Mouse (Mus musculus) small intestine, adult 10 weeks (tissue): Measurements from ENCODE around the gene Gars. TPM values are rescaled to one million over a fixed set of nuclear protein-coding genes. Genes with fewer than 3 reads are reported as not detected.

Source experiments
- polyA plus RNA-seq: library from polyadenylated mRNA; stranded (reverse); fragments of 350-450 nt; fragmentation: Illumina TruSeq; extraction: RNeasy Lipid Tissue Mini Kit (QIAGEN cat#74804); gene quantifications from one replicate; pipeline ENCODE4 v1.2.3, GENCODE M21; 2014; ENCODE audit warnings: low replicate concordance

Gars gene
- 71.4 TPM for polyA plus RNA-seq

DNA sequence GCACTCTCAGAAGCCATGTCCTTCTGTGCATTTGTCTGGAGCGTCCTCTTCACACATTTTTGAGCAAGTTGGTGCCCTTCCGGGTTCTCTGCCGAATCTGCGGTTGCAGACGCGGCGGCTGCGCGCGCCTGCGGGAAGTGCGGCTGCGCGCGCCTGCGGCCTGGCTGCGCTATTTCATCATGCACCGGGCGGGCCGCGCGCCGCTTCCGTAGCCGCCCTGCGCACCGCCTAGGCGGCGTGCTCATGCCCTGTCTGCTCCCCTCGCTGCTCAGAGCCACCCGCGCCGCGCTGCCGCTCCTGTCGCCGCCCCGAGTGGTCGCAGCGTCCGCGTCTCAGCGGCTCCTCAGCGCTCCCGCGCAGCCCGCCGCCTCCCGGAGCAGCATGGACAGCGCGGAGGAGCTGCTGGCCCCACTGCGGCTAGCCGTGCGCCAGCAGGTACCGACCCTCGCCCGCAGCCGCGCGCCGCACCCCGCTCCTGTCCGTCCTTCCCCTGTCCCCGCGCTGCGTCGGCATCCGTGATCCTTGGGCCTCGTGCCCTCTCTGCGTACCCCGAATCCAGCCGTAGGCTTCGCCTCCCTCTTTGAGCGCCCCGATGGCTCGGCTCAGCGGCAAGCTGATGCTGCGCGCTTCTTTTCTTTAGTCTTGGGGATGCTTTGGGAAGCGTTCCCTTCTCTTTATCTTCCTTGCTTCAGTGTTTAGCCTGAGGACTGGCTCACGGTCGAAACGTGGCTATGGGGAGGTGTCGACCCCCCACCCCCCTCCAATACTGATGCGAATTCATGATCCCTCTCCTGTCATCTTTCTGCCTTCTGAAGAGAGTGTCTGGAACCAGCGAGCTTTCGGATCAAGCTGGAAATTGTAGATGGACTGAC, at the start of gene Gars:
Gars (plus strand) TSS at position 209 of the 872 bp plus-strand sequence.

DNA sequence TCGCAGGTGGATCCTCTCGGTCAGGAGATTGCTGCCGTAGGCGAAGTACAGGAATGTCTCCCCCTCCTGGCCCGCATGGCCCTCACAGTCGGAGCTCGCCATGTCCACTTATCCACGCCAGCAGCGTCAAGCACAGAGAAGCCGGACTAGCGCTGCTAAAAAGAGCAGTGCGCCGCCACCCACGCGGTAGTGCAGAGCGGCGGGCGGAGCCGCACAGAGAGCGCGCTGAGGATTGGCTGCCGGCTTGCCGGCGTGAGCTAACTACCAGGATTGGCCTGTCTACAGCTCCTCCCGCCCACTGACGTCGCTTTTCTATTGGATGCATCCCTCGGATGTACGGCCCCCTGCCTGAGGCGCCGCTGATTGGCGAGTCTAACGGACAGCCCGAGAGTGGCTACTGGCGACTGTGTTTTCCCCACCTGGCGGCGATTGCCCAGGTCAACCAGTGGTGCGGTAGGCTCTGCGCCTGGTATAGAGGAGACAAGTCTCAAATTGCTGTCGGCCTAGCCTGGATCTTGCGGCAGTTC, 45.0 kb upstream of the Gars start, which contains the start of gene Ggct:
Ggct (minus strand) TSS at position 217 of the 527 bp plus-strand sequence.

Other genes starting within 250 kb of the Gars start
- gene Znrf2, start 221.1 kb upstream of the Gars start, polyA plus RNA-seq, result 55.6 TPM
- 1.9 TPM for gene Nod1, start 65.4 kb upstream of the Gars start, polyA plus RNA-seq
- 18.7 TPM for gene Ggct, start 45.1 kb upstream of the Gars start, polyA plus RNA-seq
- not detected for gene Crhr2, start 95.0 kb downstream of the Gars start, polyA plus RNA-seq
- gene Inmt, start 137.0 kb downstream of the Gars start, polyA plus RNA-seq, result not detected
- 0.26 TPM for gene Mindy4, start 165.4 kb downstream of the Gars start, polyA plus RNA-seq